Mouse (Mus musculus): ENCODE measurements around the gene Ctsk. TPM values are rescaled to one million over a fixed set of nuclear protein-coding genes. Genes with fewer than 3 reads are reported as not detected.

Ctsk gene
- total and polyA plus RNA-seq, 3 experiments, result 0.08 to 0.10 TPM; not detected in 1

DNA sequence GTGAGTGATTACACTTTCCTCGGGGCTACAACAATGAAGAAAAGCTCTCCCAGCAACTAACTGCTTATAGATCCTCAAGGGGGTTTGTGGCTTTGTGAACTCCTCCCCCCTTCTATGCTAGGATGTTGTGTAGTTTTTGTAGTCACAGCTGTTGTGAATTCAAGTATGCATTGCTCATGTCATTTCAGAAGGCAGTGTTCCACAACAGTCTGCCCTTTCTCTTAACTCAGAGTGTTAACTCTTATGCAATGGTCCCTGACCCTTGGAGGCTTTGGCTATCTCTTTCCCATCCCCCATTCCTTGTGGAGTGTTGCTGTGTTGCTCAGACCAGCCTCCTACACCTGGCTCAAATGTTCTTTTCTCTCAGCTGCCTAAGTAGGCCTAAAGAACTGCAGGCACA lies 39.7 kb upstream of the Ctsk start:
- H3K79me2 ChIP-seq (ENCODE audit: control insufficient read depth, insufficient read depth, low read length, poor library complexity), result no peaks in the 10 kb centered on the region
- H3K4me3 ChIP-seq (ENCODE audit: control insufficient read depth in 1 of 2, insufficient read depth in 1 of 2, low read depth in 2 of 2, low read length in 2 of 2), result no peak overlapping the region
- DNase-seq (ENCODE audit: low read depth, low spot score), result no peak
- H3K9me3 ChIP-seq (replicated peaks; ENCODE audit: insufficient read depth, low read length), result no peaks in the 10 kb centered on the region
- H3K4me1 ChIP-seq (ENCODE audit: control insufficient read depth in 1 of 2, insufficient read depth in 2 of 2, low read length in 2 of 2), result peaks cover 8 to 25% of the 10 kb centered on the region in 2 experiments
- no peaks in the 10 kb centered on the region for H3K27me3 ChIP-seq (ENCODE audit: control insufficient read depth in 1 of 2, insufficient read depth in 2 of 2, low read length in 2 of 2)
- H3K36me3 ChIP-seq (ENCODE audit: control insufficient read depth in 1 of 2, insufficient read depth in 2 of 2, low read length in 2 of 2), result peaks cover 16 to 21% of the 10 kb centered on the region in 2 experiments
- TF ChIP-seq POLR2A (IDR thresholded peaks at IDR 0.05; ENCODE audit: control insufficient read depth in 1 of 2, insufficient read depth in 1 of 2, low read depth in 1 of 2, low read length in 2 of 2, poor library complexity in 1 of 2) (no peak), MAX (IDR thresholded peaks at IDR 0.05; ENCODE audit: low read length) (no peak), ETS1 (IDR thresholded peaks at IDR 0.05; ENCODE audit: low read depth, low read length) (no peak), TCF12 (IDR thresholded peaks at IDR 0.05; ENCODE audit: low read depth, low read length) (no peak), CHD1 (IDR thresholded peaks at IDR 0.05; ENCODE audit: low read depth, low read length) (no peak), TBP (IDR thresholded peaks at IDR 0.05; ENCODE audit: low read depth, low read length) (no peak), HCFC1 (IDR thresholded peaks at IDR 0.05; ENCODE audit: low read depth, low read length) (no peak), MEF2A (IDR thresholded peaks at IDR 0.05; ENCODE audit: extremely low read depth, insufficient replicate concordance, low read depth, low read length, poor library complexity, severe bottlenecking) (no peak), RCOR1 (IDR thresholded peaks at IDR 0.05; ENCODE audit: low read depth, low read length) (no peak), GATA1 (IDR thresholded peaks at IDR 0.05; ENCODE audit: low read depth, low read length) (no peak), CHD2 (IDR thresholded peaks at IDR 0.05; ENCODE audit: low read length) (no peak), MAFK (IDR thresholded peaks at IDR 0.05; ENCODE audit: borderline replicate concordance, low read depth, low read length) (no peak), JUND (IDR thresholded peaks at IDR 0.05; ENCODE audit: low read depth, low read length) (no peak), USF2 (IDR thresholded peaks at IDR 0.05; ENCODE audit: borderline replicate concordance in 1 of 2, insufficient read depth in 1 of 2, low read depth in 1 of 2, low read length in 2 of 2) (no peak), EP300 (IDR thresholded peaks at IDR 0.05; ENCODE audit: low read depth in 1 of 2, low read length in 2 of 2) (no peak), TAL1 (IDR thresholded peaks at IDR 0.05; ENCODE audit: low read length) (no peak), E2F4 (IDR thresholded peaks at IDR 0.05; ENCODE audit: borderline replicate concordance, low read depth, low read length) (no peak), CTCF (IDR thresholded peaks at IDR 0.05 in 2 of 3, conservative IDR thresholded peaks at IDR 0.05 in 1 of 3; ENCODE audit: control insufficient read depth in 1 of 3, insufficient read depth in 1 of 3, low read depth in 2 of 3, low read length in 3 of 3, poor library complexity in 1 of 3, severe bottlenecking in 1 of 3) (no peak), MXI1 (IDR thresholded peaks at IDR 0.05; ENCODE audit: low read depth, low read length) (no peak), ZKSCAN1 (IDR thresholded peaks at IDR 0.05; ENCODE audit: low read depth, low read length) (no peak)
- no peak overlapping the region for H3K27ac ChIP-seq (ENCODE audit: control insufficient read depth, low read depth, low read length)
- H3K9ac ChIP-seq (ENCODE audit: control insufficient read depth, low read depth, low read length, poor library complexity, severe bottlenecking), result no peak overlapping the region

DNA sequence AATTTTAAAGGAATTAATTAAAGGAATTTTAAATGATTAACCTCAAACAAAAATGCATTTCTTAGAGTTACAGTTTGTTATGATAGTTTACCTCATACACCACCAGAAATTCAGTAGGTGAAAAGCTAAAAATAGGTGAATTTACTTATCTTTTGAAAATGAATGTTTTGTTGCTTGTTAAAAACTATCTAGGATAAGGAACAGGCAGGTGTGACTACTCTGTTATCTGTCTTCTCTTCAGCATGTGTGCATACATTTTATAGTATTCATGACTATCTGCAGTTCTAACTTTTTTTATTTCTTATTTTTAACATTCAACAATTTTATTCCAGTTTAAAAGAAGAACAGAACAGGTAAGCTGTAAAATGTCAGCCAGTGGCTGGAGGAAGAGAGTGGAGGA lies 35.2 kb upstream of the Ctsk start:
- H3K9me3 ChIP-seq (replicated peaks; ENCODE audit: insufficient read depth, low read length), result no peaks in the 10 kb centered on the region
- H3K36me3 ChIP-seq (ENCODE audit: control insufficient read depth in 1 of 2, insufficient read depth in 2 of 2, low read length in 2 of 2), result peaks cover 18 to 26% of the 10 kb centered on the region in 2 experiments
- no peak overlapping the region for H3K4me3 ChIP-seq (ENCODE audit: control insufficient read depth in 1 of 2, insufficient read depth in 1 of 2, low read depth in 2 of 2, low read length in 2 of 2)
- H3K79me2 ChIP-seq (ENCODE audit: control insufficient read depth, insufficient read depth, low read length, poor library complexity), result no peaks in the 10 kb centered on the region
- H3K9ac ChIP-seq (ENCODE audit: control insufficient read depth, low read depth, low read length, poor library complexity, severe bottlenecking), result no peak overlapping the region
- peak overlapping the region; percentile 13 for H3K27ac ChIP-seq (ENCODE audit: control insufficient read depth, low read depth, low read length)
- peaks cover 13 to 18% of the 10 kb centered on the region in 2 experiments for H3K4me1 ChIP-seq (ENCODE audit: control insufficient read depth in 1 of 2, insufficient read depth in 2 of 2, low read length in 2 of 2)
- DNase-seq (ENCODE audit: low read depth, low spot score), result no peak
- H3K27me3 ChIP-seq (ENCODE audit: control insufficient read depth in 1 of 2, insufficient read depth in 2 of 2, low read length in 2 of 2), result no peaks in the 10 kb centered on the region
- TF ChIP-seq CHD1 (IDR thresholded peaks at IDR 0.05; ENCODE audit: low read depth, low read length) (no peak), HCFC1 (IDR thresholded peaks at IDR 0.05; ENCODE audit: low read depth, low read length) (0 out of 2 replicates have a peak, but pooled peaks have one; percentile 10), MEF2A (IDR thresholded peaks at IDR 0.05; ENCODE audit: extremely low read depth, insufficient replicate concordance, low read depth, low read length, poor library complexity, severe bottlenecking) (peak; percentile 92; the same call in 1 of the 2 replicates), NRF1 (IDR thresholded peaks at IDR 0.05; ENCODE audit: insufficient read depth, low read depth, low read length, poor library complexity, severe bottlenecking) (no peak), MYC (IDR thresholded peaks at IDR 0.05; ENCODE audit: low read depth, low read length) (0 out of 2 replicates have a peak, but pooled peaks have one; percentile 7), MXI1 (IDR thresholded peaks at IDR 0.05; ENCODE audit: low read depth, low read length) (no peak), BHLHE40 (IDR thresholded peaks at IDR 0.05; ENCODE audit: borderline replicate concordance, low read depth, low read length) (peak; percentile 63; the same call in 1 of the 2 replicates), EP300 (IDR thresholded peaks at IDR 0.05; ENCODE audit: low read depth in 1 of 2, low read length in 2 of 2) (peak; percentile 62 to 74), TCF12 (IDR thresholded peaks at IDR 0.05; ENCODE audit: low read depth, low read length) (peak; percentile 78), GATA1 (IDR thresholded peaks at IDR 0.05; ENCODE audit: low read depth, low read length) (peak; percentile 70; the same call in 1 of the 2 replicates), ETS1 (IDR thresholded peaks at IDR 0.05; ENCODE audit: low read depth, low read length) (peak; percentile 78), MAFK (IDR thresholded peaks at IDR 0.05; ENCODE audit: borderline replicate concordance, low read depth, low read length) (0 out of 2 replicates have a peak, but pooled peaks have one; percentile 8), USF1 (IDR thresholded peaks at IDR 0.05; ENCODE audit: low read depth, low read length) (no peak; the same call in 1 of the 2 replicates)

Data from MEL (cell line).